Mouse (Mus musculus): Measurements from ENCODE around the gene Vezt.

DNA sequence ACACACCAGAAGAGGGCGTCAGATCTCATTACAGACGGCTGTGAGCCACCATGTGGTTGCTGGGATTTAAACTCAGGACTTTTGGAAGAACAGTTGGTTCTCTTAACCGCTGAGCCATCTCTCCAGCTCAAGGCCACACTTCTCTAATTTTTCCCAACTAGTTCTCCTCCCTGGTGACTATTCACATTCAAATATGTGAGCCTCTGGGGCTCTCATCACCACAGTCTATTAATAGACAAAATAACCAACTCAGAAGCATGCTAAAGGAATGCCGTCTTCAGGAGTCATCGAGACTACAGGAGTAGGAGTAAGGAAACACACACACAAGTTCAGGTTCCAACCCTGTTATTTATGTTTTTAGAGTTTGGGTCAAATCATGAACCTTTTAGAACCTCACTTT is 95.3 kb downstream of the Vezt start:
- no peak for TF ChIP-seq CTCF (IDR thresholded peaks at IDR 0.05; ENCODE audit: low read depth)
- TF ChIP-seq EP300 (IDR thresholded peaks at IDR 0.05; ENCODE audit: low read depth): no peak
